Mouse (Mus musculus): Measurements from ENCODE around the gene Frmd5.
"Not testable (repeated sequence)": the region's sequence is repeated elsewhere in the genome, so short reads cannot be mapped to it uniquely, and the experiment has no call there.

GRCm38 (mm10) chr2:121501550-121501949, 305.3 kb downstream of the Frmd5 start:
- TF ChIP-seq CTCF, POLR2A (IDR thresholded peaks at IDR 0.05; ENCODE audit: extremely low read depth, insufficient read depth, low read length): not testable (repeated sequence)
